ENCODE assay signal across 8 mouse cellular contexts in the genomic region with DNA sequence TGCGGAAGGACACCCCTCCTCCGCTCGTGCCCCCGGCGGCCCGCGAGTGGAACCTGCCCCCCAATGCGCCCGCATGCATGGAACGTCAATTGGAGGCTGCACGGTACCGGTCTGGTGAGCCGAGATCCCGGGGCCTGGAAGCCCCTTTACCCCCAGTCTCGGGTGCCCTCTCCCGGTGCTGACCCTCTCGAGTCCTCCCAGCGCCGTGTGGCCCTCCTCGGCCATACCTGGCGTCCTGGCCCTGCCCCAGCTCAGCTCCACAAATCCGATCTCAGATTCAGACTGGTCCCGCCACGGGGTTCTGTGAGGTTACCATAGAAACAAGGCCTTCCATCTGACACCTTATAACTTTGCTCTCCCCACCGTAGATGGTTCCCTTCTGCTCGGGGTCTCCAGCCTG. TPM values are rescaled to one million over a fixed set of nuclear protein-coding genes. Genes with fewer than 3 reads are reported as not detected.
DNase-seq lines count a peak whose midpoint lies in the region; ATAC-seq and TF ChIP-seq lines count a peak whose summit lies in the region.

No protein-coding gene starts in this region.

- ATAC-seq in megakaryocyte, adult 5-6 weeks (ENCODE audit: poor library complexity, severe bottlenecking) = no peak
- peak; percentile 72 for ATAC-seq in intestine, embryonic 14.5 days (replicated peaks; ENCODE audit: low FRiP score, low TSS enrichment, low read depth)
- ATAC-seq in midbrain, postnatal 0 days (ENCODE audit: low FRiP score) = peak; percentile 67

- peak overlapping the region; percentile 86 for H3K4me2 ChIP-seq in intestine, embryonic 14.5 days (ENCODE audit: low read length)
- H3K4me2 ChIP-seq in midbrain, postnatal 0 days (ENCODE audit: low read depth, low read length, poor library complexity, severe bottlenecking) = peak overlapping the region; percentile 73

- peak overlapping the region; percentile 99 for H3K4me3 ChIP-seq in megakaryocyte, embryonic 14.5 days (replicated peaks)
- H3K4me3 ChIP-seq in intestine, embryonic 14.5 days (ENCODE audit: low read depth, low read length) = peak overlapping the region; percentile 59
- peak overlapping the region; percentile 95 for H3K4me3 ChIP-seq in midbrain, postnatal 0 days (ENCODE audit: low read depth, low read length)

- peaks cover 64% of the 10 kb centered on the region for H3K4me1 ChIP-seq in megakaryocyte, embryonic 14.5 days
- peaks cover 24% of the 10 kb centered on the region for H3K4me1 ChIP-seq in intestine, embryonic 14.5 days (replicated peaks; ENCODE audit: control insufficient read depth, insufficient read depth, low read length)
- H3K4me1 ChIP-seq in midbrain, postnatal 0 days (ENCODE audit: insufficient read depth, low read length) = 0 out of 2 replicates have a peak, but pooled peaks cover 4% of the 10 kb centered on the region

- no peak; the same call in 1 of the 2 replicates for TF ChIP-seq CTCF in midbrain, postnatal 0 days (IDR thresholded peaks at IDR 0.05)

- DNase-seq in adrenal gland, postnatal 4 days (ENCODE audit: low spot score in 2 of 2) = peak; percentile 4 to 7
- no peak for DNase-seq in adrenal gland, adult 8-10 months
- DNase-seq in intestine, embryonic 14.5 days (ENCODE audit: low spot score) = no peak
- DNase-seq in midbrain, postnatal 0 days (ENCODE audit: low spot score) = peak; percentile 57
- no peak for DNase-seq in ovary, postnatal 10 days (ENCODE audit: low spot score)
- DNase-seq in cerebellum, postnatal 25 days = no peak

- peaks cover 79% of the 10 kb centered on the region for H3K36me3 ChIP-seq in megakaryocyte, embryonic 14.5 days (replicated peaks; ENCODE audit: low read length)
- H3K36me3 ChIP-seq in intestine, embryonic 14.5 days (ENCODE audit: control insufficient read depth, insufficient read depth, low read length) = peaks cover 64% of the 10 kb centered on the region
- peaks cover 28% of the 10 kb centered on the region for H3K36me3 ChIP-seq in midbrain, postnatal 0 days (ENCODE audit: insufficient read depth, low read length)

- H3K9ac ChIP-seq in intestine, embryonic 14.5 days (ENCODE audit: low read length) = peak overlapping the region; percentile 94
- peak overlapping the region; percentile 91 for H3K9ac ChIP-seq in midbrain, postnatal 0 days (replicated peaks; ENCODE audit: low read length, poor library complexity, severe bottlenecking)

- peak overlapping the region; percentile 59 for H3K27ac ChIP-seq in intestine, embryonic 14.5 days (ENCODE audit: low read depth)
- peak overlapping the region; percentile 85 for H3K27ac ChIP-seq in midbrain, postnatal 0 days (ENCODE audit: low read depth, low read length)

- under 1% methylated on average over 26 of the region's 26 CpGs for WGBS in intestine, embryonic 14.5 days
- WGBS in midbrain, postnatal 0 days = under 1% methylated on average over 23 of the region's 26 CpGs

- H3K9me3 ChIP-seq in megakaryocyte, embryonic 14.5 days = no peaks in the 10 kb centered on the region
- H3K9me3 ChIP-seq in intestine, embryonic 14.5 days (ENCODE audit: control insufficient read depth, low read length) = no peaks in the 10 kb centered on the region
- no peaks in the 10 kb centered on the region for H3K9me3 ChIP-seq in midbrain, postnatal 0 days (ENCODE audit: low read length)

- H3K27me3 ChIP-seq in megakaryocyte, embryonic 14.5 days (replicated peaks) = no peaks in the 10 kb centered on the region
- H3K27me3 ChIP-seq in intestine, embryonic 14.5 days (replicated peaks; ENCODE audit: control insufficient read depth, insufficient read depth, low read length) = no peaks in the 10 kb centered on the region
- no peaks in the 10 kb centered on the region for H3K27me3 ChIP-seq in midbrain, postnatal 0 days (ENCODE audit: insufficient read depth, low read length)

RNA-seq across cellular contexts. Expression of gene Atp5f1, which starts 0.3 kb away (rescaled TPM):
- 100 to 1,000 TPM; 328 to 331 TPM for total RNA-seq in adrenal gland, postnatal 4 days (2021)
- 100 to 1,000 TPM; 224 to 294 (median 271) TPM for total RNA-seq in adrenal gland, adult 8-10 months (2022)
- 260 and 290 TPM in 2 replicates for polyA plus RNA-seq in megakaryocyte, embryonic 14.5 days (2012; ENCODE audit: insufficient read depth, low replicate concordance)
- total RNA-seq in megakaryocyte, adult 5-6 weeks (2015) = 442 and 475 TPM in 2 replicates
- total RNA-seq in megakaryocyte, adult 5-6 weeks (2017) = 501 and 520 TPM in 2 replicates
- 498 and 500 TPM in 2 replicates for polyA plus RNA-seq in intestine, embryonic 14.5 days (2014; fragmentation: Nextera tagmentation; extraction: Ambion mirVana)
- total RNA-seq in midbrain, postnatal 0 days (2014; rRNA removed) = 239 and 270 TPM in 2 replicates
- polyA plus RNA-seq in midbrain, postnatal 0 days (2015; fragmentation: Nextera tagmentation; extraction: Ambion mirVana) = 539 and 548 TPM in 2 replicates

RNA-seq across cellular contexts. Expression of gene Wdr77, which starts 0.4 kb away (rescaled TPM):
- 10 to 100 TPM; 74.0 to 76.3 TPM for total RNA-seq in adrenal gland, postnatal 4 days (2021)
- total RNA-seq in adrenal gland, adult 8-10 months (2022) = 10 to 100 TPM; 64.5 to 75.9 (median 73.4) TPM
- 39.6 and 78.6 TPM in 2 replicates for polyA plus RNA-seq in megakaryocyte, embryonic 14.5 days (2012; ENCODE audit: insufficient read depth, low replicate concordance)
- total RNA-seq in megakaryocyte, adult 5-6 weeks (2015) = 22.3 and 23.0 TPM in 2 replicates
- 11.8 and 14.0 TPM in 2 replicates for total RNA-seq in megakaryocyte, adult 5-6 weeks (2017)
- polyA plus RNA-seq in intestine, embryonic 14.5 days (2014; fragmentation: Nextera tagmentation; extraction: Ambion mirVana) = 159 and 169 TPM in 2 replicates
- 56.4 and 65.1 TPM in 2 replicates for total RNA-seq in midbrain, postnatal 0 days (2014; rRNA removed)
- 87.9 and 88.1 TPM in 2 replicates for polyA plus RNA-seq in midbrain, postnatal 0 days (2015; fragmentation: Nextera tagmentation; extraction: Ambion mirVana)

RNA-seq across cellular contexts. Expression of gene Ovgp1, which starts 13.9 kb away (rescaled TPM):
- 1 to 10 TPM; 1.7 to 2.0 TPM for total RNA-seq in adrenal gland, postnatal 4 days (2021)
- 1 to 10 TPM in 3 of 4 experiments, under 1 TPM in 1; 0.93 to 2.4 (median 1.6) TPM for total RNA-seq in adrenal gland, adult 8-10 months (2022)
- not detected in 2 replicates for polyA plus RNA-seq in megakaryocyte, embryonic 14.5 days (2012; ENCODE audit: insufficient read depth, low replicate concordance)
- total RNA-seq in megakaryocyte, adult 5-6 weeks (2015) = 6.0 and 18.8 TPM in 2 replicates
- 3.0 and 5.4 TPM in 2 replicates for total RNA-seq in megakaryocyte, adult 5-6 weeks (2017)
- polyA plus RNA-seq in intestine, embryonic 14.5 days (2014; fragmentation: Nextera tagmentation; extraction: Ambion mirVana) = 1.1 and 1.8 TPM in 2 replicates
- 4.8 and 6.8 TPM in 2 replicates for total RNA-seq in midbrain, postnatal 0 days (2014; rRNA removed)
- 4.8 and 7.6 TPM in 2 replicates for polyA plus RNA-seq in midbrain, postnatal 0 days (2015; fragmentation: Nextera tagmentation; extraction: Ambion mirVana)

RNA-seq across cellular contexts. Expression of gene I830077J02Rik, which starts 27.1 kb away (rescaled TPM):
- 1 to 10 TPM in 1 of 2 experiments, under 1 TPM in 1; 0.78 to 1.0 TPM for total RNA-seq in adrenal gland, postnatal 4 days (2021)
- 1 to 10 TPM in 3 of 4 experiments, under 1 TPM in 1; 0.24 to 1.7 (median 1.2) TPM for total RNA-seq in adrenal gland, adult 8-10 months (2022)
- 34.4 and 41.9 TPM in 2 replicates for polyA plus RNA-seq in megakaryocyte, embryonic 14.5 days (2012; ENCODE audit: insufficient read depth, low replicate concordance)
- 126 and 132 TPM in 2 replicates for total RNA-seq in megakaryocyte, adult 5-6 weeks (2015)
- total RNA-seq in megakaryocyte, adult 5-6 weeks (2017) = 71.5 and 74.6 TPM in 2 replicates
- 1.1 and 1.2 TPM in 2 replicates for polyA plus RNA-seq in intestine, embryonic 14.5 days (2014; fragmentation: Nextera tagmentation; extraction: Ambion mirVana)
- total RNA-seq in midbrain, postnatal 0 days (2014; rRNA removed) = 0.33 and 1.0 TPM in 2 replicates
- 0.25 and 0.40 TPM in 2 replicates for polyA plus RNA-seq in midbrain, postnatal 0 days (2015; fragmentation: Nextera tagmentation; extraction: Ambion mirVana)

RNA-seq across cellular contexts. Expression of gene Pifo, which starts 54.9 kb away (rescaled TPM):
- not detected for total RNA-seq in adrenal gland, postnatal 4 days (2021)
- total RNA-seq in adrenal gland, adult 8-10 months (2022) = not detected
- not detected in 2 replicates for polyA plus RNA-seq in megakaryocyte, embryonic 14.5 days (2012; ENCODE audit: insufficient read depth, low replicate concordance)
- not detected in 2 replicates for total RNA-seq in megakaryocyte, adult 5-6 weeks (2015)
- total RNA-seq in megakaryocyte, adult 5-6 weeks (2017) = not detected in 2 replicates
- not detected in 2 replicates for polyA plus RNA-seq in intestine, embryonic 14.5 days (2014; fragmentation: Nextera tagmentation; extraction: Ambion mirVana)
- total RNA-seq in midbrain, postnatal 0 days (2014; rRNA removed) = 2.5 and 5.3 TPM in 2 replicates
- 5.6 and 7.3 TPM in 2 replicates for polyA plus RNA-seq in midbrain, postnatal 0 days (2015; fragmentation: Nextera tagmentation; extraction: Ambion mirVana)

Comparison
In these comparisons a context has a peak if more than half of its experiments do, and no peak if none do; other contexts are left out.
1. DNase-seq: peak in adrenal gland, postnatal 4 days (2 of 2) and midbrain, postnatal 0 days (single experiment); none in adrenal gland, adult 8-10 months (single experiment), intestine, embryonic 14.5 days (single experiment), ovary, postnatal 10 days (single experiment) and cerebellum, postnatal 25 days (0 of 2).
2. Peak in every context shown above with its lines, with median percentiles within 50 percentile points of each other: H3K4me3 ChIP-seq.